Mouse (Mus musculus) embryonic facial prominence, embryonic 14.5 days (tissue): ENCODE measurements around the gene Mapt. TPM values are rescaled to one million over a fixed set of nuclear protein-coding genes. Genes with fewer than 3 reads are reported as not detected.

Experiments
- ATAC-seq: fragments of 200-750 bp; cut with Nextera tagmentation; 2 replicates; pipeline ENCODE4 v1.8.0; 2017; ENCODE audit warnings: low read depth, moderate number of reproducible peaks, moderate TSS enrichment
- DNase-seq: peaks from one replicate; pipeline ENCODE4 v3.0.0-alpha.2; 2015; ENCODE audit warnings: low spot score
- H3K27ac ChIP-seq: fragments of 300-500 bp; sonication (generic); replicated peaks from 2 replicates; pipeline ENCODE4 v1.5.1; 2014; ENCODE audit warnings: low read depth, mild to moderate bottlenecking, low read length, moderate library complexity
- H3K27me3 ChIP-seq: fragments of 300-500 bp; sonication (generic); replicated peaks from 2 replicates; pipeline ENCODE4 v1.6.1; 2014; ENCODE audit warnings: low read length; ENCODE audit not compliant: control insufficient read depth, insufficient read depth
- H3K36me3 ChIP-seq: fragments of 300-500 bp; sonication (generic); 2 replicates; pipeline ENCODE4 v1.6.1; 2014; ENCODE audit warnings: low read length, mixed read lengths; ENCODE audit not compliant: control insufficient read depth, insufficient read depth
- H3K4me1 ChIP-seq: fragments of 300-500 bp; sonication (generic); 2 replicates; pipeline ENCODE4 v1.6.1; 2014; ENCODE audit warnings: antibody characterized with exemption, low read length; ENCODE audit not compliant: control insufficient read depth, insufficient read depth
- H3K4me2 ChIP-seq: fragments of 300-500 bp; sonication (generic); 2 replicates; pipeline ENCODE4 v1.6.1; 2014; ENCODE audit warnings: low read depth, mild to moderate bottlenecking, low read length, moderate library complexity, mixed read lengths
- H3K4me3 ChIP-seq: fragments of 300-500 bp; sonication (generic); 2 replicates; pipeline ENCODE4 v1.5.1; 2014; ENCODE audit warnings: low read depth, mild to moderate bottlenecking, low read length
- H3K9ac ChIP-seq: fragments of 300-500 bp; sonication (generic); 2 replicates; pipeline ENCODE4 v1.6.1; 2014; ENCODE audit warnings: low read depth, mild to moderate bottlenecking, low read length, moderate library complexity, mixed read lengths
- H3K9me3 ChIP-seq: fragments of 300-500 bp; sonication (generic); 2 replicates; pipeline ENCODE4 v1.6.1; 2016; ENCODE audit warnings: low read length; ENCODE audit not compliant: control insufficient read depth
- WGBS: fragments of 180-500 bp; shearing (Covaris S2); extraction: QIAGEN DNeasy Blood & Tissue Kit; methylation state at CpG from one replicate; pipeline ENCODE4 v1.1.7; 2014; 5-methylcytosine and 5-hydroxymethylcytosine counted together
- polyA plus RNA-seq: library from polyadenylated mRNA; unstranded; fragments of >200 nt; fragmentation: Nextera tagmentation; extraction: Ambion mirVana; gene quantifications from 2 replicates; pipeline ENCODE4 v1.2.1, GENCODE M21; 2014

Mapt gene
- polyA plus RNA-seq, 1 experiment from 2014 or later = 26.5 TPM

- H3K9me3 ChIP-seq = no peaks in the 10 kb centered on the region
- no peak overlapping the region for H3K4me2 ChIP-seq
- no peak overlapping the region for H3K4me3 ChIP-seq
- no peaks in the 10 kb centered on the region for H3K27me3 ChIP-seq
- DNase-seq = no peak
- H3K9ac ChIP-seq = no peak overlapping the region
- WGBS = 79% methylated on average over 6 of the region's 6 CpGs
- H3K4me1 ChIP-seq = no peaks in the 10 kb centered on the region
- H3K36me3 ChIP-seq = no peaks in the 10 kb centered on the region
- H3K27ac ChIP-seq = no peak overlapping the region
- ATAC-seq = no peak
Observed at GRCm38 (mm10) chr11:104271876-104272275, 40.7 kb downstream of the Mapt start.

- DNase-seq = no peak
- no peaks in the 10 kb centered on the region for H3K9me3 ChIP-seq
- 67% methylated on average over 8 of the region's 8 CpGs for WGBS
- H3K36me3 ChIP-seq = no peaks in the 10 kb centered on the region
- H3K4me2 ChIP-seq = no peak overlapping the region
- H3K9ac ChIP-seq = no peak overlapping the region
- no peak overlapping the region for H3K4me3 ChIP-seq
- no peak for ATAC-seq
- no peaks in the 10 kb centered on the region for H3K4me1 ChIP-seq
- no peak overlapping the region for H3K27ac ChIP-seq
- H3K27me3 ChIP-seq = no peaks in the 10 kb centered on the region
Observed at GRCm38 (mm10) chr11:104272352-104272751, 41.2 kb downstream of the Mapt start.

GRCm38 (mm10) chr11:104275765-104276164, 44.6 kb downstream of the Mapt start:
- WGBS = 81% methylated on average over 7 of the region's 7 CpGs

GRCm38 (mm10) chr11:104278222-104278621, 47.0 kb downstream of the Mapt start:
- Histone ChIP-seq H3K9ac (no peak overlapping the region), H3K27me3 (no peaks in the 10 kb centered on the region), H3K4me1 (no peaks in the 10 kb centered on the region), H3K27ac (no peak overlapping the region), H3K36me3 (no peaks in the 10 kb centered on the region), H3K9me3 (no peaks in the 10 kb centered on the region), H3K4me3 (no peak overlapping the region), H3K4me2 (peak overlapping the region; percentile 33)
- DNase-seq (peak; percentile 54), ATAC-seq (0 out of 2 replicates have a peak, but pooled peaks have one; percentile 62)
- 5% methylated on average over 20 of the region's 20 CpGs for WGBS

More at GRCm38 (mm10) chr11:104275765-104276164, 44.6 kb downstream of the Mapt start:
- DNase-seq = no peak
- Histone ChIP-seq H3K27ac (no peak overlapping the region), H3K27me3 (no peaks in the 10 kb centered on the region), H3K9ac (no peak overlapping the region), H3K36me3 (no peaks in the 10 kb centered on the region), H3K4me1 (no peaks in the 10 kb centered on the region), H3K4me2 (no peak overlapping the region), H3K9me3 (no peaks in the 10 kb centered on the region), H3K4me3 (no peak overlapping the region)
- ATAC-seq = no peak

GRCm38 (mm10) chr11:104279049-104279448, 47.9 kb downstream of the Mapt start:
- no peak for DNase-seq
- H3K9ac ChIP-seq = no peak overlapping the region
- H3K27me3 ChIP-seq = no peaks in the 10 kb centered on the region
- no peaks in the 10 kb centered on the region for H3K9me3 ChIP-seq
- no peaks in the 10 kb centered on the region for H3K4me1 ChIP-seq
- WGBS = 80% methylated on average over 4 of the region's 4 CpGs
- no peak overlapping the region for H3K4me3 ChIP-seq
- no peaks in the 10 kb centered on the region for H3K36me3 ChIP-seq
- ATAC-seq = no peak
- no peak overlapping the region for H3K4me2 ChIP-seq
- H3K27ac ChIP-seq = no peak overlapping the region

- Histone ChIP-seq H3K9me3 (no peaks in the 10 kb centered on the region), H3K4me2 (no peak overlapping the region), H3K27ac (no peak overlapping the region), H3K36me3 (no peaks in the 10 kb centered on the region), H3K4me1 (no peaks in the 10 kb centered on the region), H3K27me3 (no peaks in the 10 kb centered on the region), H3K4me3 (no peak overlapping the region), H3K9ac (no peak overlapping the region)
- DNase-seq (no peak), ATAC-seq (no peak)
- WGBS = 77% methylated on average over 3 of the region's 3 CpGs
Observed at GRCm38 (mm10) chr11:104279538-104279937, 48.3 kb downstream of the Mapt start.

GRCm38 (mm10) chr11:104281501-104281900, 50.3 kb downstream of the Mapt start:
- DNase-seq = no peak
- H3K4me3 ChIP-seq = no peak overlapping the region
- H3K27me3 ChIP-seq = no peaks in the 10 kb centered on the region
- no peak overlapping the region for H3K27ac ChIP-seq
- ATAC-seq = no peak
- no peaks in the 10 kb centered on the region for H3K36me3 ChIP-seq
- WGBS = 82% methylated on average over 5 of the region's 5 CpGs
- H3K4me1 ChIP-seq = no peaks in the 10 kb centered on the region
- H3K9me3 ChIP-seq = no peaks in the 10 kb centered on the region
- no peak overlapping the region for H3K9ac ChIP-seq
- H3K4me2 ChIP-seq = no peak overlapping the region

- H3K27me3 ChIP-seq = no peaks in the 10 kb centered on the region
- H3K27ac ChIP-seq = no peak overlapping the region
- peaks cover 4% of the 10 kb centered on the region; the same call in 1 of the 2 replicates for H3K4me1 ChIP-seq
- 97% methylated on average over 18 of the region's 18 CpGs for WGBS
- DNase-seq (no peak), ATAC-seq (no peak)
- no peak overlapping the region for H3K4me2 ChIP-seq
- no peaks in the 10 kb centered on the region for H3K36me3 ChIP-seq
- H3K4me3 ChIP-seq = no peak overlapping the region
- no peak overlapping the region for H3K9ac ChIP-seq
- H3K9me3 ChIP-seq = no peaks in the 10 kb centered on the region
Observed at GRCm38 (mm10) chr11:104287113-104287512, 55.9 kb downstream of the Mapt start.

- Histone ChIP-seq H3K4me3 (no peak overlapping the region), H3K27me3 (no peaks in the 10 kb centered on the region), H3K27ac (peak overlapping the region; percentile 49; the same call in 1 of the 2 replicates), H3K9ac (no peak overlapping the region), H3K4me1 (peaks cover 4% of the 10 kb centered on the region; the same call in 1 of the 2 replicates), H3K9me3 (no peaks in the 10 kb centered on the region), H3K36me3 (no peaks in the 10 kb centered on the region), H3K4me2 (no peak overlapping the region)
- ATAC-seq = 0 out of 2 replicates have a peak, but pooled peaks have one; percentile 6
- peak; percentile 39 for DNase-seq
- 33% methylated on average over 6 of the region's 6 CpGs for WGBS
Observed at GRCm38 (mm10) chr11:104288835-104289198, 57.6 kb downstream of the Mapt start.
